Mouse (Mus musculus) thymus, adult 2 months (tissue): ENCODE measurements at regions not wholly inside any gene's neighbourhood (a gene's known extent, or its start where the extent isn't known, plus 50 kb on each side); places are given as distances from the start of the nearest gene placed in this dataset.

ENCODE experiments used
- CTCF ChIP-seq: fragments of 200-500 bp; IDR thresholded peaks from 2 replicates; pipeline ENCODE4 v1.5.1; 2012; ENCODE audit warnings: mild to moderate bottlenecking, control low read depth, low read length, moderate library complexity, borderline replicate concordance; ENCODE audit not compliant: control insufficient read depth, poor library complexity, insufficient read depth; ENCODE audit errors: extremely low read depth
- POLR2A ChIP-seq: fragments of 200-500 bp; IDR thresholded peaks from 2 replicates; pipeline ENCODE4 v1.6.1; 2012; ENCODE audit warnings: mild to moderate bottlenecking, low read length, control low read depth, moderate library complexity; ENCODE audit not compliant: control insufficient read depth, poor library complexity, insufficient read depth; ENCODE audit errors: extremely low read depth

DNA sequence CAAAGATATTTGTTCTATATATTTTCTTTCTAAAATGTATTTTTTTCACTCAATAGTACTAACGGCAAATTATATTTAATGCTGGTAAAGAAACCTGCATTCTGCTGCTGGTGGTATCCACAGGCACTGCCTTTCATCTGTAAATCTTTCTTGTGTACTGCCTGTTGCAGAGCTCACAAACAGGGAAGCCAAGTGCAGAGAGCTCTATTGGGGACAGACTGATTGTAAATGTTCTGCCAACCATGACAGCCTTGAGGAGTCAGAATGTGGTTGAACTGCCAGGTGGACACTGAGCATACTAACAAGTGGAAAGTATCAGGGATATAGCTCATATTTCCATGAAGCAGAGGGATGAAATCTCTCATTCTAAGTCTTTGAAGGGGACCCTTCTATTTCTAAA is 286.1 kb upstream of the Tbc1d2b start:
- TF ChIP-seq POLR2A (no peak), CTCF (no peak)
